Mouse (Mus musculus): ENCODE measurements around the gene Tdrd9.

The Tdrd9 gene

GRCm38 (mm10) chr12:112103179-112103578 is 131.8 kb downstream of the Tdrd9 start:
- no peak for DNase-seq (ENCODE audit: low read depth in 2 of 2, low spot score in 2 of 2)

- no peak for DNase-seq (ENCODE audit: low read depth in 2 of 2, low spot score in 2 of 2)
These were observed 133.5 kb downstream of the Tdrd9 start for GRCm38 (mm10) chr12:112104890-112105289.

- DNase-seq (ENCODE audit: low read depth in 2 of 2, low spot score in 2 of 2): no peak
These were observed 135.2 kb downstream of the Tdrd9 start, which contains the start of gene Aspg for GRCm38 (mm10) chr12:112106541-112106971. Gene Aspg, plus strand, starts transcription at chr12:112106679.

DNA sequence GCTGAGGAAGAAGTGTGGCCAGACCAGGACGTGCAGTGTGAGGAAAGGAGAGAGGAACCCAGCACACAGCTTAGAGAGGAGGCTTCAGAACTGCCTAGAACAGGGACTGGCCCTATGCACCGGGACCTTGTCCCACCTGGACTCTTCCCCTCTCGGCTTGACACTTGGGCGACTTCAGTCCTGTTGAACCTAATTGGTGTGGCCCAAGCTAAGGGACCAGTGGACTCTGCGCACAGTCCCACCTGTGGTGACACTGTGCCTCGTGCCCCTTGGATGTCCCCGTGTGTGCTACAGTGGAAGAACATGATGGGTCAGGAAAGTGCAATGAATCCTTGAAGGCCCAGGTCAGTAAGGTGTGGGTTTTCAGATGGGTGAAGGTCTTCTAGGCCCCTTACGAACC is 136.3 kb downstream of the Tdrd9 start:
- no peak for DNase-seq (ENCODE audit: low read depth in 2 of 2, low spot score in 2 of 2)

DNA sequence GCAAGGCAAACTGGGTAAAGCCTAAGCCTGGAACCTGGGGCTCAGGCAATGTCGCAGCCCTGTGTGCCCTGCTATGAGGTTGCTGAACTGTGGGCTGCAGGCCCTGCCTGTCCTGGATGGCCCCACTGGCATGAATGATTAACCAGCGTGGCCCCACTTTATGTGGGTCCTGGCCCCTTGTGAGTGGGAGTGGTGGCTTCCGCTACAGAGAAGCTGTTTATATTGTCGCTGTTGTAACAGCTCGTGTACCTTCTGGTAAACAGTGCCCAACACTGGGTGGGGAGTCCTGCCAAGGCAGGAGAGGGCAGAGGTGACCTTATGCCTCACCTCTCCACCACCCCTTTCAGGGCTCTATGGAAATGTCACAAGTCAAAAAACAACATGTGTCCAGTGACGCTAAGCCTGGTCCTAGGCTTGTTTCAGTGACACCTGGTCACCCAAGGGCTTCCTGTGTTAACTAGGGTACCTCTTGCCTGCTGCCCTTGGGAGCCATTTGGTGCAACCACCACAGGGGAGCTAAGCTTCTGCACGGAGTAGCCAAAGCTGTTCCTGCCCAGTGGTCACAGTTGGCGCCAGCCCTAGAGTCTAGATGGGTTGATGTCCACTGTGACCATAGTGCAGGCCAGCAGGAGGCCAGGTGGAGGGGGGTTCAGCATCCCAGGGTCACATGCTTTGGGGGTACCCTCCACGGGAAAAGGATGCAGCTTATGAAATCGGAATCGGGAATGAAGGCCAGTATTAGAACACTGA is 137.5 kb downstream of the Tdrd9 start:
- no peak for DNase-seq (ENCODE audit: low read depth in 2 of 2, low spot score in 2 of 2)

DNA sequence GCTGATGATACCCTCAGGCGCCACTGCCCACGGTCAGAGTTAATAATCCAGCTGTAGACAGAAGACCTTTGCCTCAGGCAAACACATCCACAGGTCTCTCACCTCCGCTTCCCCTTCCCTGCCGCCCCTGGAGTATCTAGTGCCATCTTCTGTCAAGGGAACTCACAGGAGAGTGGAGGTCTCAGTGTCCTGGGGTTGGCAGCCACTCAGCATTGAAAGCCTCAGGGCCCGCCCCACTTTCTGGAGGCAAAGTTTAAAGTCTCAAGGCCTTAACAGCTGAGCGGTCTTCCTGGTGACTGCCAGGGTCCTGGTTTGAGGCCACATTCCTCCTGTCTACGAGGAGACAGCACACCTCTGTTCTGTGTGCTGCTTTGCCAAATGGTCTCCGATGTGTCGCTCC is 138.3 kb downstream of the Tdrd9 start:
- no peak for DNase-seq (ENCODE audit: low read depth in 2 of 2, low spot score in 2 of 2)

DNA sequence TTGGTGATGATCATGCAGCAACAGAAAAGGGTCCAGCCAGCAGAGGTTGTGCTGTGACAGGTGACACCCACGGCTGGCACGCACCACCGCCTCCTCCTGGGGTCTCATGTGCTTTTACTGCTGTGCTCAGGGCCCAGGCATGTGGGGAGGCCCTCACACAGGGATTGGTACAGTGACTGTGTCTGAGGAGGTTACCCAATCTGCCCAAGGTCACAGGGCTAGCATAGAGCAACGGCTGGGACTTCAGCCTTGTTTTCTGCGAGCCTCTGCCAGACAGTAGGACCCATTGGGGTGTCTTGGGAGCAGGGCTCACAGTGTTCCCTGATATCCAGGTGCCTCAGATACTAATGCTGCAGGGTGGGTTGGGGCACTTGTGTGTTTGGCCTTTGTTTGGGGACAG is 140.0 kb downstream of the Tdrd9 start:
- no peak for DNase-seq (ENCODE audit: low read depth in 2 of 2, low spot score in 2 of 2)

DNA sequence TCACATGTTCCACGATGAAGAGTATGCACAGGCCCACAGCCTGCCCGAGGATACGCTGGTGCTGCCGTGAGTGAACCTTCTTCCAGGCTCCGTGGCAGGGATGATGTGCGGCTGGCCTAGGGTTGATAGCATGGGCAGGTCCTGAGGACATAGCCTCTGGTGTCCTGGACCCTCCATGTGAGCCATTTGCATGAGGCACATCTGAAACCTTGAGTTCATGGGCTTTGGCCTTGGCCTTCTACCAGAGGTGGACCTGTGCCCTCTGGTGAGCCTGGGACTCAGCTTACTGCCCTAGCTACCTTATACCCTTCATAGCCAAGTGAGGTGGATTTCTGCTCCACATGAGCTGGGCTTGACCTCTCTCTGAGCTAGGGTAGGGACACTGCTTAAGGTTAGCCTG is 140.9 kb downstream of the Tdrd9 start:
- no peak for DNase-seq (ENCODE audit: low read depth in 2 of 2, low spot score in 2 of 2)

DNA sequence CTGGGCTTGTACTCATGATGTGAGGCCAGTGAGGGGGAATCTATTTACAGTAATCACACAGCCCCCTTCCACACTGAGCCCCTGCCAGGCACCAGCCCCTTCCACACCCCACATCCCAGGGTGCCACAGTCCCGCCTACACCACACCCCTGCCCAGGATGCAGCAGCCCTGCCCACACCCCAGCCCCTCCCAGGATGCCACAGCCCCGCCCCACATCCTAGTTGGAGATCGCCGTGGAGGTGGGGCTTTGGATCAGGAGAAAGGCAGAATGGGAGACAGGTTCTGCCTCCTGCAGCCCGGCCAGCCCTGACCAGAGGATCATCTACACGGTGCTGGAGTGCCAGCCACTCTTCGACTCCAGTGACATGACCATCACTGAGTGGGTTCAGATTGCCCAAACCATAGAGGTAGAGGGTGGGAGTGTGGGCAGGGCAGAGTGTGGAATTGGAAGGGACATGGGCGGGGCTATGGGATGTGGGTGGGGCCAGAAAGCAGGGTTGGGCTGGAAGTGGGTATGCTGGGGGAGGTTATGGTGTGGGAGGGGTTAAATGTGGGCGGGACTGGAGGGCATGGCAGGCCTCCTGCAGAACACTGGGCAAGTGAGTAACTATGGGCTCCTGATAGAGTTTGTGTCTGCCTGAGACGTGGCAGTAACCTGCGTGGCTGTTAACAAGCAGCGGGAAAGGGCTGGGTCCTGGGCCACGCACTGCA is 141.5 kb downstream of the Tdrd9 start:
- no peak for DNase-seq (ENCODE audit: low read depth in 2 of 2, low spot score in 2 of 2)

GRCm38 (mm10) chr12:112113710-112114109 is 142.4 kb downstream of the Tdrd9 start:
- peak; percentile 46 to 60 for DNase-seq (ENCODE audit: low read depth in 2 of 2, low spot score in 2 of 2)

DNA sequence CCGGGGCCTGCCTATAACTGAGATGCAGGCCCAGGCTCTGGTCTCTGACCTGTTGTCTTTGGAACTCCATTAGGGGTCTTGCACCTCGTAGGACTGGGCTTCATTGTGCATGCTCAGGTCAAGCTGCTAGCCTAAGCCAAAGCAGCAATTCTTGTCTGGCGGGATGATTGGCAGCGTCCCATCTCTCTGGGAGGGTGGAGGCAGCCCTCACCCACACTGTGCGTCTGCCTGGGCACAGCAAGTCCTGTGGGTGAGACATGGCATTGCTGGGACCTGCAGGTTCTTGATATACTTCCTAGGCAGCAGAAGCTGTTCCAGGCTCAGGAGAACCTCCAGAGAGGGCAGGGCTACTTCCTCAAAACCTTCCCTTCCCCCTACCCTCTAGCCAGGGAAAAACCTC is 145.6 kb downstream of the Tdrd9 start:
- DNase-seq (ENCODE audit: low read depth in 2 of 2, low spot score in 2 of 2): no peak

GRCm38 (mm10) chr12:112117649-112118048 is 146.3 kb downstream of the Tdrd9 start:
- no peak for DNase-seq (ENCODE audit: low read depth in 2 of 2, low spot score in 2 of 2)
